Mouse (Mus musculus): ENCODE data around the gene Tfr2. TPM values are rescaled to one million over a fixed set of nuclear protein-coding genes. Genes with fewer than 3 reads are reported as not detected.

Tfr2 gene
- polyA plus RNA-seq, 1 experiment from 2014 or later = 157 TPM

GRCm38 (mm10) chr5:137609292-137609691, 39.7 kb downstream of the Tfr2 start:
- Histone ChIP-seq H3K9me3 (ENCODE audit: low read length) (no peaks in the 10 kb centered on the region), H3K9ac (replicated peaks) (no peak overlapping the region), H3K27ac (ENCODE audit: low read depth) (no peak overlapping the region), H3K36me3 (replicated peaks; ENCODE audit: insufficient read depth, low read length) (no peaks in the 10 kb centered on the region), H3K4me2 (ENCODE audit: low read depth, low read length) (no peak overlapping the region), H3K4me1 (ENCODE audit: insufficient read depth) (peaks cover 20% of the 10 kb centered on the region), H3K4me3 (ENCODE audit: low read depth, low read length) (no peak overlapping the region), H3K27me3 (ENCODE audit: insufficient read depth, low read length) (no peaks in the 10 kb centered on the region)
- no peak for TF ChIP-seq CTCF (IDR thresholded peaks at IDR 0.05; ENCODE audit: low read depth)
- TF ChIP-seq EP300 (IDR thresholded peaks at IDR 0.05; ENCODE audit: low read depth) = no peak
- WGBS (ENCODE audit: insufficient replicate concordance) = 73% methylated on average over 3 of the region's 3 CpGs
- no peak for DNase-seq
- ATAC-seq = no peak

GRCm38 (mm10) chr5:137610056-137610455, 40.4 kb downstream of the Tfr2 start:
- no peak overlapping the region for H3K4me3 ChIP-seq (ENCODE audit: low read depth, low read length)
- peak overlapping the region; percentile 24; the same call in 1 of the 2 replicates for H3K4me2 ChIP-seq (ENCODE audit: low read depth, low read length)
- H3K4me1 ChIP-seq (ENCODE audit: insufficient read depth) = peaks cover 20% of the 10 kb centered on the region
- ATAC-seq (no peak), DNase-seq (no peak)
- H3K9me3 ChIP-seq (ENCODE audit: low read length) = no peaks in the 10 kb centered on the region
- TF ChIP-seq EP300 (IDR thresholded peaks at IDR 0.05; ENCODE audit: low read depth) (no peak), CTCF (IDR thresholded peaks at IDR 0.05; ENCODE audit: low read depth) (no peak)
- H3K36me3 ChIP-seq (replicated peaks; ENCODE audit: insufficient read depth, low read length) = no peaks in the 10 kb centered on the region
- no peak overlapping the region for H3K9ac ChIP-seq (replicated peaks)
- no peak overlapping the region for H3K27ac ChIP-seq (ENCODE audit: low read depth)
- WGBS (ENCODE audit: insufficient replicate concordance) = 80% methylated on average over 4 of the region's 4 CpGs
- no peaks in the 10 kb centered on the region for H3K27me3 ChIP-seq (ENCODE audit: insufficient read depth, low read length)

DNA sequence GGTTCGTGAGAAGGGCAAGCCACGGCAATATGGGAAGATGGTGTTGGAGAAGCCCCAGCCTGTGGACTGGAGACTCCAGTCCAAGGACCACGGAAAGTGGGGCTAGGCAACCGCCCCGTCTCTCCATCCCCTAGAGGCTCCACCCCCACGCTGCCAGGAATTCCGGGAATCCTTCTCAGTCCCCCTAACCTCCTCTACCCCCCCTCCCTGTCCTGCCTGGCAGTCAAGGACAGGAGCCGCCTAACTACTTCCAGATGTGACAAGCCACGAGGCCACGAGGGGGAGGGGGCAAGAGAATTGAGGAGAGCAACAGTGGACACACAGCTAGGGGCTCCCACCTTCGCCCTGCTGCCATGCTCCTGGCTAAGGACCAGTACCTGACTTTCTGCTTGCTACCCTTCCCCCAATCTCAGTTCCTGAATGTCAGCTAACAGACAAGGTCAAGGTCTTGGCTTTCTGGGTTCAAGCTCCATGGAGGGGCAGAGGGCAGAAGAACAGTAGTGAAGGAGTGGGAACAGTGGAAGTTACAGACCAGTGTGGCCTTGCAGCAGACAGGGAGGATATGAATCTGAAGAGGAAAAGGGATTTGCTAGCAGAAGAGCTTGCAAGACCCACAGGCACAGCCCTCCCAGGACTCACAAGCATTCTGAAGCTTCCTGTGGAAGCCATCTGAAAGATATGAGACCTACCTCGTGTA, 41.1 kb downstream of the Tfr2 start:
- peak overlapping the region; percentile 18; the same call in 1 of the 2 replicates for H3K9ac ChIP-seq (replicated peaks)
- peak overlapping the region; percentile 45 for H3K4me2 ChIP-seq (ENCODE audit: low read depth, low read length)
- WGBS (ENCODE audit: insufficient replicate concordance) = 36% methylated on average over 12 of the region's 12 CpGs
- TF ChIP-seq EP300 (IDR thresholded peaks at IDR 0.05; ENCODE audit: low read depth) (no peak), CTCF (IDR thresholded peaks at IDR 0.05; ENCODE audit: low read depth) (no peak)
- no peaks in the 10 kb centered on the region for H3K9me3 ChIP-seq (ENCODE audit: low read length)
- ATAC-seq (peak; percentile 26), DNase-seq (peak; percentile 43)
- H3K4me1 ChIP-seq (ENCODE audit: insufficient read depth) = peaks cover 20% of the 10 kb centered on the region
- no peak overlapping the region for H3K4me3 ChIP-seq (ENCODE audit: low read depth, low read length)
- no peaks in the 10 kb centered on the region for H3K27me3 ChIP-seq (ENCODE audit: insufficient read depth, low read length)
- peak overlapping the region; percentile 48; the same call in 1 of the 2 replicates for H3K27ac ChIP-seq (ENCODE audit: low read depth)
- H3K36me3 ChIP-seq (replicated peaks; ENCODE audit: insufficient read depth, low read length) = no peaks in the 10 kb centered on the region

- H3K9me3 ChIP-seq (ENCODE audit: low read length) = no peaks in the 10 kb centered on the region
- 31% methylated on average over 6 of the region's 6 CpGs for WGBS (ENCODE audit: insufficient replicate concordance)
- 0 out of 2 replicates have a peak, but pooled peaks have one; percentile 37 for ATAC-seq
- H3K27ac ChIP-seq (ENCODE audit: low read depth) = peak overlapping the region; percentile 48; the same call in 1 of the 2 replicates
- no peaks in the 10 kb centered on the region for H3K27me3 ChIP-seq (ENCODE audit: insufficient read depth, low read length)
- H3K9ac ChIP-seq (replicated peaks) = peak overlapping the region; percentile 18
- H3K36me3 ChIP-seq (replicated peaks; ENCODE audit: insufficient read depth, low read length) = no peaks in the 10 kb centered on the region
- peak overlapping the region; percentile 45 for H3K4me2 ChIP-seq (ENCODE audit: low read depth, low read length)
- no peak overlapping the region for H3K4me3 ChIP-seq (ENCODE audit: low read depth, low read length)
- peak; percentile 44 for DNase-seq
- H3K4me1 ChIP-seq (ENCODE audit: insufficient read depth) = peaks cover 20% of the 10 kb centered on the region
- TF ChIP-seq CTCF (IDR thresholded peaks at IDR 0.05; ENCODE audit: low read depth) = no peak
- no peak for TF ChIP-seq EP300 (IDR thresholded peaks at IDR 0.05; ENCODE audit: low read depth)
Observed at GRCm38 (mm10) chr5:137611245-137611602, 41.6 kb downstream of the Tfr2 start.

GRCm38 (mm10) chr5:137613076-137613475, 43.4 kb downstream of the Tfr2 start:
- Histone ChIP-seq H3K9me3 (ENCODE audit: low read length) (no peaks in the 10 kb centered on the region), H3K4me3 (ENCODE audit: low read depth, low read length) (no peak overlapping the region), H3K4me2 (ENCODE audit: low read depth, low read length) (no peak overlapping the region), H3K36me3 (replicated peaks; ENCODE audit: insufficient read depth, low read length) (no peaks in the 10 kb centered on the region), H3K27ac (ENCODE audit: low read depth) (no peak overlapping the region), H3K27me3 (ENCODE audit: insufficient read depth, low read length) (no peaks in the 10 kb centered on the region), H3K9ac (replicated peaks) (no peak overlapping the region), H3K4me1 (ENCODE audit: insufficient read depth) (peaks cover 20% of the 10 kb centered on the region)
- DNase-seq (no peak), ATAC-seq (no peak)
- no peak for TF ChIP-seq EP300 (IDR thresholded peaks at IDR 0.05; ENCODE audit: low read depth)
- TF ChIP-seq CTCF (IDR thresholded peaks at IDR 0.05; ENCODE audit: low read depth) = no peak
- WGBS (ENCODE audit: insufficient replicate concordance) = 78% methylated on average over 5 of the region's 5 CpGs

DNA sequence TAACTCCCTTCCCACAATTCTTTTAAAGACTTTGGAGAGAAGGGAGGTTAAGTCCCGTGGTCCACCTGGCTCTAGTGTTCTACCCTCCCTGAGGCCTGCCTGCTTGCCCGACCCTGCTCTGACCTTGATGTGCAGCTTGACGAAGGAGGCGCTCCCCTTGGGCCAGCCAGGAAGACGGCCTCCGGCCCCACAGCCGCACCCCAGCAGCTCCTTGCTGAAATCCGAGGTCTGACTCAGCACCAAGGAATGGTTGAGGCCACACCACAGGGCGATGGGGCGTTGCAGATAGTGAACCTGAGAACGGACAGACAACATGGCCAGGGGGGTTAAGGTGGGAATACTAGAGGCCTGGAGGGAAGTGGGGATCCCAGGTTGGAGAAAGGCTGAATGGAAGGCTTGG, 43.9 kb downstream of the Tfr2 start, which contains the start of gene Pcolce:
Gene Pcolce (minus strand): TSS at position 235 of the 400 bp plus-strand sequence.
- 63% methylated on average over 11 of the region's 11 CpGs for WGBS (ENCODE audit: insufficient replicate concordance)
- no peak within 1 kb of the TSS for H3K4me3 ChIP-seq (ENCODE audit: low read depth, low read length)
- ATAC-seq (no peak), DNase-seq (no peak)
- H3K4me2 ChIP-seq (ENCODE audit: low read depth, low read length) = no peak within 1 kb of the TSS
- TF ChIP-seq EP300 (IDR thresholded peaks at IDR 0.05; ENCODE audit: low read depth) (no peak), CTCF (IDR thresholded peaks at IDR 0.05; ENCODE audit: low read depth) (no peak)
- no peaks in the 10 kb centered on the region for H3K27me3 ChIP-seq (ENCODE audit: insufficient read depth, low read length)
- H3K9me3 ChIP-seq (ENCODE audit: low read length) = no peaks in the 10 kb centered on the region
- H3K27ac ChIP-seq (ENCODE audit: low read depth) = no peak within 1 kb of the TSS
- no peaks in the 10 kb centered on the region for H3K36me3 ChIP-seq (replicated peaks; ENCODE audit: insufficient read depth, low read length)
- H3K4me1 ChIP-seq (ENCODE audit: insufficient read depth) = peaks cover 20% of the 10 kb centered on the region
- H3K9ac ChIP-seq (replicated peaks) = no peak within 1 kb of the TSS
